Mouse (Mus musculus): Measurements from ENCODE around the gene Slc35b4. TPM values are rescaled to one million over a fixed set of nuclear protein-coding genes. Genes with fewer than 3 reads are reported as not detected.

Slc35b4 gene
- polyA plus RNA-seq, 1 experiment from 2014 or later = 64.8 TPM

DNA sequence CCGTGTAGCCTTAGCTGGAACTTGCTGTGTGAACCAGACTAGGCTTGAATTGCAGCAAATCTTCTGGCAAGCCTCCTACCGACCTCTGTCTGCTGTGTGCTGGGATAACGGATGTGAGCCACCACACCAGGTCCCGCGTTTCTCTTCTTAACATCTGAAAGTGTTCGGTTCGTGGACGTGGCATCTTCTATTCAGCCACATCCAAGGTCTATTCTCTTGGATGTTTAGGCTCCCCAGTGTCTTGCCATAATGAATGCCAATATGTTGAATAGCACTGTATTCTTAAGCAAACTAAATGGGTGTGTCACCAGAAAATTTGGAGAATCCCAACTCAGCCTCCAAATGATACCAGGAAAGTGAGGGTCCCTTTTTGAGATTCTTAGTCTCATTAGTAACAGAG is 14.5 kb upstream of the Slc35b4 start:
- Histone ChIP-seq H3K27ac (ENCODE audit: low read depth, low read length) (no peak overlapping the region), H3K9ac (ENCODE audit: low read depth, low read length) (no peak overlapping the region), H3K4me3 (ENCODE audit: low read length) (no peak overlapping the region), H3K4me1 (ENCODE audit: control insufficient read depth, insufficient read depth, low read length) (no peaks in the 10 kb centered on the region), H3K27me3 (ENCODE audit: control insufficient read depth, insufficient read depth, low read length) (no peaks in the 10 kb centered on the region), H3K4me2 (replicated peaks; ENCODE audit: low read depth, low read length) (no peak overlapping the region), H3K9me3 (ENCODE audit: control insufficient read depth, low read length) (peaks cover 4% of the 10 kb centered on the region; the same call in 1 of the 2 replicates), H3K36me3 (ENCODE audit: control insufficient read depth, insufficient read depth, low read length) (no peaks in the 10 kb centered on the region)
- WGBS = 90% methylated on average over 8 of the region's 8 CpGs
- no peak for ATAC-seq (ENCODE audit: low FRiP score, low TSS enrichment)

DNA sequence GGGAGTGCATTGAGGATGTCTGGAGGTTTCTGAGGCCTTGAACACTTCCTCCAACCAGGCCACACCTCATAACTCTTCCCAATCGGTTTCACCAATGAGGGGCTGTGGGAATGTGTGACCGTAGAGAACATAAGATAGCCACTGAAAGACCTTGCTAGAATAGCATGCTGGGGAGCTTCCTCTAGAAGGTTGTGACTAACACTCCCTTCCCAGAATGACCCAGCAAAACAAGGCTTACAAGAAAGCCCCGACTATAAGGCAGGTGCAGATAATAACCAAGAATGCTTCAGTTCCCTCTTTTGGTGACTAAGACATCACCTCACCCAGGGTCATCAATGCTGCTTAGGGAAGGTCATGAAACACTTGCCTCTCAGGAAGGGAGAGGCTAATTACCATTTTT is 12.6 kb upstream of the Slc35b4 start:
- ATAC-seq (ENCODE audit: low FRiP score, low TSS enrichment) = no peak
- Histone ChIP-seq H3K27me3 (ENCODE audit: control insufficient read depth, insufficient read depth, low read length) (no peaks in the 10 kb centered on the region), H3K27ac (ENCODE audit: low read depth, low read length) (no peak overlapping the region), H3K4me2 (replicated peaks; ENCODE audit: low read depth, low read length) (no peak overlapping the region), H3K9ac (ENCODE audit: low read depth, low read length) (no peak overlapping the region), H3K4me1 (ENCODE audit: control insufficient read depth, insufficient read depth, low read length) (no peaks in the 10 kb centered on the region), H3K9me3 (ENCODE audit: control insufficient read depth, low read length) (no peaks in the 10 kb centered on the region), H3K36me3 (ENCODE audit: control insufficient read depth, insufficient read depth, low read length) (no peaks in the 10 kb centered on the region), H3K4me3 (ENCODE audit: low read length) (no peak overlapping the region)
- WGBS = 85% methylated on average over 3 of the region's 3 CpGs

DNA sequence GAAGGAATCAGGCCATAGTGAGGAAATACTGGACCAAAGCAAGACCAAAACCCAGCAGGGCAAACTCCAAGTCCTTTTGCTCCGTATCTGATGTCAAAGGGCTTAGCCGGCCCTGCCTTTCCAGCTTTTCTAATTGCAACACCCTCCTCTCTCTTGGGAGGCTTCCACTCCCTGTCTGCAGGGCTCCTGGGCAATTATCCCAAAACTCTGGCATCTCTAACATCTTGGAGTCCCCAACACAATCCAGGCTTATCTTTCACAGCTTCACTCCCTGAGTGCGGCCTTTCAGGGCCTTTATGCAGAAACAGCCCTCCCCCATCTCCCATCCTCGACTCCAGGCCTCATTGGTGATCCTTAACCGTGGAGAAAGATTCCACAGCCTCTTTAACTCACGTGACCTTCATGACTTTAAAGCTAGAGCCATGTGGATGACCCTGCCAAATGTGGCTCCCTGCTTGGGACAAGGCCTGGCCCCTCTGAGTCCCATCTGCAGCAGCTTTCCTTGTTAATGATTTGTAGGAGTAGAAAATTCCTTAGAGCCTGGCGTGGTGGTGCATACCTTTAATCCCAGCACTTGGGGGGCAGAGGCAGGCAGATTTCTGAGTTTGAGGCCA is 11.2 kb upstream of the Slc35b4 start:
- H3K4me3 ChIP-seq (ENCODE audit: low read length) = no peak overlapping the region
- no peaks in the 10 kb centered on the region for H3K4me1 ChIP-seq (ENCODE audit: control insufficient read depth, insufficient read depth, low read length)
- no peaks in the 10 kb centered on the region for H3K27me3 ChIP-seq (ENCODE audit: control insufficient read depth, insufficient read depth, low read length)
- no peak for ATAC-seq (ENCODE audit: low FRiP score, low TSS enrichment)
- no peak overlapping the region for H3K4me2 ChIP-seq (replicated peaks; ENCODE audit: low read depth, low read length)
- H3K27ac ChIP-seq (ENCODE audit: low read depth, low read length) = no peak overlapping the region
- no peak overlapping the region for H3K9ac ChIP-seq (ENCODE audit: low read depth, low read length)
- 58% methylated on average over 7 of the region's 7 CpGs for WGBS
- H3K9me3 ChIP-seq (ENCODE audit: control insufficient read depth, low read length) = no peaks in the 10 kb centered on the region
- no peaks in the 10 kb centered on the region for H3K36me3 ChIP-seq (ENCODE audit: control insufficient read depth, insufficient read depth, low read length)

DNA sequence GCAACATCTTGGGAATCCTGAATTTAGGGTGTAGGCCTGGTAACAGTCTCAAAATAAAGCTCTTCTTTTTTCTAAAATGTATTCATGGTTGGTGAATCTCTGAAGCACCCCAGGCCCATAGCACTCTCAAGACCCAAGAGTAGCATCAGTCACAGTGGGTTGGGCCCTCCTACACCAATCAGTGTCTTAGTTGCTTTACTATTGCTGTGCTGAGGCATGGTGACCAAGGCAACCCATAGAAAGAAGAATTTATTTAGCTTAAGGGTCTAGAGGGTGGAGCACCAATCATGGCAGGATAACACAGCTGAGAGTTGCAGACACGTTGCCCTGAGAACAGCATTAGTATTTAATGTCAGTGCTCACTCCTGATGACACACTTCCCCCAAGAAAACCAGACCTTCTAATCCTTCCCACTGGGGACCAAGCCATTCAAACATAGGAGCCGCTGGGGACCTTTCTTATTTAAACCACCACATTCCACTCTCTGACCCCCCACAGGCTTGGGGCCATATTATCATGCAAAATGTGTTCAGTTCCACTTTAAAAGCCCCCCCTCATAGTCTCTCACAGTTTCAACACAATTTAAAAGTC is 10.5 kb upstream of the Slc35b4 start:
- ATAC-seq (ENCODE audit: low FRiP score, low TSS enrichment) = no peak
- 59% methylated on average over 2 of the region's 2 CpGs for WGBS
- H3K4me1 ChIP-seq (ENCODE audit: control insufficient read depth, insufficient read depth, low read length) = no peaks in the 10 kb centered on the region

DNA sequence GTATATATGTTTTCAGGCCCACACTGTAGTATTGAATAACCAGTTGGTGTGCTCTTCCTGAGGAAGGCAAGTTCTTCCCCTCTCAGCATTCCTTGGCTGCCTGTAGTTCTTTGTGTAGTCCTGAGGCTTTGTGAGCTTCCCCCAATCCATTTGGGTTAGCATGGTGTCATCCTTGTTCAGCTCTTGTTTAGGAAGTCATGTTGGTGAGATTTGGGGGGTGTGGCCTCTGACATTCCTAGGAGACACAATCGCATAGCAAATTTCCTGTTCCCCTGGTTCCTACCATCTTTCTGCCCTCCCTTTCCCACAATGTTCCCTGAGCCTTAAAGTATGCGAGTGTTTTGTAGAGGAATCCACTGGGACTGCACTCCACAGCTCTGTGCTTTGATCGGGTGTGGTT is 6.4 kb upstream of the Slc35b4 start:
- WGBS = 83% methylated on average over 3 of the region's 3 CpGs
- Histone ChIP-seq H3K9me3 (ENCODE audit: control insufficient read depth, low read length) (no peaks in the 10 kb centered on the region), H3K36me3 (ENCODE audit: control insufficient read depth, insufficient read depth, low read length) (no peaks in the 10 kb centered on the region), H3K9ac (ENCODE audit: low read depth, low read length) (no peak overlapping the region), H3K4me3 (ENCODE audit: low read length) (no peak overlapping the region), H3K4me1 (ENCODE audit: control insufficient read depth, insufficient read depth, low read length) (no peaks in the 10 kb centered on the region), H3K27me3 (ENCODE audit: control insufficient read depth, insufficient read depth, low read length) (no peaks in the 10 kb centered on the region), H3K4me2 (replicated peaks; ENCODE audit: low read depth, low read length) (no peak overlapping the region), H3K27ac (ENCODE audit: low read depth, low read length) (no peak overlapping the region)
- no peak for ATAC-seq (ENCODE audit: low FRiP score, low TSS enrichment)

More for the DNA sequence above, 10.5 kb upstream of the Slc35b4 start:
- Histone ChIP-seq H3K9ac (ENCODE audit: low read depth, low read length) (no peak overlapping the region), H3K4me3 (ENCODE audit: low read length) (no peak overlapping the region), H3K27me3 (ENCODE audit: control insufficient read depth, insufficient read depth, low read length) (no peaks in the 10 kb centered on the region), H3K9me3 (ENCODE audit: control insufficient read depth, low read length) (no peaks in the 10 kb centered on the region), H3K36me3 (ENCODE audit: control insufficient read depth, insufficient read depth, low read length) (no peaks in the 10 kb centered on the region), H3K4me2 (replicated peaks; ENCODE audit: low read depth, low read length) (no peak overlapping the region), H3K27ac (ENCODE audit: low read depth, low read length) (no peak overlapping the region)

GRCm38 (mm10) chr6:34181961-34182360 is 5.0 kb upstream of the Slc35b4 start:
- no peaks in the 10 kb centered on the region for H3K9me3 ChIP-seq (ENCODE audit: control insufficient read depth, low read length)
- WGBS = 85% methylated on average over 3 of the region's 3 CpGs
- H3K27me3 ChIP-seq (ENCODE audit: control insufficient read depth, insufficient read depth, low read length) = no peaks in the 10 kb centered on the region
- H3K4me3 ChIP-seq (ENCODE audit: low read length) = no peak overlapping the region
- ATAC-seq (ENCODE audit: low FRiP score, low TSS enrichment) = no peak
- H3K9ac ChIP-seq (ENCODE audit: low read depth, low read length) = no peak overlapping the region
- no peak overlapping the region for H3K4me2 ChIP-seq (replicated peaks; ENCODE audit: low read depth, low read length)
- 0 out of 2 replicates have a peak, but pooled peaks cover 2% of the 10 kb centered on the region for H3K4me1 ChIP-seq (ENCODE audit: control insufficient read depth, insufficient read depth, low read length)
- H3K27ac ChIP-seq (ENCODE audit: low read depth, low read length) = no peak overlapping the region
- H3K36me3 ChIP-seq (ENCODE audit: control insufficient read depth, insufficient read depth, low read length) = no peaks in the 10 kb centered on the region

DNA sequence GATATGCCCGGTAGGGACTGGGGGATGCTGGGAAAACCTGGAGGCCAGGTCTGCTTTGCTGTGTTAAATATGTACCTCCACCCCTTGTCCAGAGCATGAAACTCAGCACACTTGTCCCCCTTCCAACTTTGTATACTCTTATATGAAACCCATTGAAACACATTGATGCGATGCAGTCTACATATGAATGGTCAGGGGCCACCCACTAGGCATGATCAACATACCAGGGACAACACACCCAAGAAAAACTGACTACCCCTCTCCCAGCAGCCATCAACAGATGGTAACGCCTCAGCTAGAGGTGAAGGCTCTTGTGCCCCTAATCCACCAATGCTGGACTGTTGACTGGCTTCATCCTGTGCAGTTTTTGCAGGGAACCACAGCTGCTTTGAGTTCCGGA is 3.0 kb upstream of the Slc35b4 start:
- 81% methylated on average over 4 of the region's 4 CpGs for WGBS
- no peak for ATAC-seq (ENCODE audit: low FRiP score, low TSS enrichment)
- no peak overlapping the region; the same call in 1 of the 2 replicates for H3K27ac ChIP-seq (ENCODE audit: low read depth, low read length)

DNA sequence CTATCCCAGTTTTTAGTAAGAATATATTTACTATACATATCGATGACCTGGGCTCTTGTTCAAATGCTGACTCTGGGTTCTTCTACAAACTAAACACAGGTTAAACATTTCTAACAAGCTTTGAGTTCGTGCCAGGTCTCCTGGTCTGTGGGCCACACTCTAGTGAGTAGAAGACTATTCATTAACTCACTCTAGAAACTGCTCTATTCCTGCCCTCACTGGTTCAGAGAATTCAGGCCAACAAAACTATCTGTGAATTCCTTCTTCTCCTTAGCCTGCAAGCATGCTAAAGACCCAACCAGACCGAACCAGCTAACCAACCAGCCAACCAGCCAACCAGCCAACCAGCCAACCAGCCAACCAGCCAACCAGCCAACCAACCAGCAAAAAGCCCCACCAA is 2.1 kb upstream of the Slc35b4 start:
- no peaks in the 10 kb centered on the region for H3K36me3 ChIP-seq (ENCODE audit: control insufficient read depth, insufficient read depth, low read length)
- H3K27me3 ChIP-seq (ENCODE audit: control insufficient read depth, insufficient read depth, low read length) = no peaks in the 10 kb centered on the region
- H3K9ac ChIP-seq (ENCODE audit: low read depth, low read length) = no peak overlapping the region
- H3K9me3 ChIP-seq (ENCODE audit: control insufficient read depth, low read length) = no peaks in the 10 kb centered on the region
- H3K4me1 ChIP-seq (ENCODE audit: control insufficient read depth, insufficient read depth, low read length) = peaks cover 8% of the 10 kb centered on the region; the same call in 1 of the 2 replicates
- no peak overlapping the region; the same call in 1 of the 2 replicates for H3K27ac ChIP-seq (ENCODE audit: low read depth, low read length)
- 62% methylated on average over 3 of the region's 3 CpGs for WGBS
- H3K4me3 ChIP-seq (ENCODE audit: low read length) = no peak overlapping the region
- no peak overlapping the region for H3K4me2 ChIP-seq (replicated peaks; ENCODE audit: low read depth, low read length)
- ATAC-seq (ENCODE audit: low FRiP score, low TSS enrichment) = no peak

More for the DNA sequence above, 3.0 kb upstream of the Slc35b4 start:
- H3K4me1 ChIP-seq (ENCODE audit: control insufficient read depth, insufficient read depth, low read length) = peaks cover 8% of the 10 kb centered on the region; the same call in 1 of the 2 replicates
- no peaks in the 10 kb centered on the region for H3K9me3 ChIP-seq (ENCODE audit: control insufficient read depth, low read length)
- no peak overlapping the region for H3K4me3 ChIP-seq (ENCODE audit: low read length)
- H3K27me3 ChIP-seq (ENCODE audit: control insufficient read depth, insufficient read depth, low read length) = no peaks in the 10 kb centered on the region
- no peak overlapping the region for H3K4me2 ChIP-seq (replicated peaks; ENCODE audit: low read depth, low read length)
- no peaks in the 10 kb centered on the region for H3K36me3 ChIP-seq (ENCODE audit: control insufficient read depth, insufficient read depth, low read length)
- H3K9ac ChIP-seq (ENCODE audit: low read depth, low read length) = no peak overlapping the region

GRCm38 (mm10) chr6:34176111-34176863 is 624 bp downstream of the Slc35b4 start:
- Histone ChIP-seq H3K4me3 (ENCODE audit: low read length) (peak overlapping the region; percentile 91), H3K27me3 (ENCODE audit: control insufficient read depth, insufficient read depth, low read length) (no peaks in the 10 kb centered on the region), H3K4me2 (replicated peaks; ENCODE audit: low read depth, low read length) (peak overlapping the region; percentile 51), H3K9ac (ENCODE audit: low read depth, low read length) (peak overlapping the region; percentile 89), H3K9me3 (ENCODE audit: control insufficient read depth, low read length) (no peaks in the 10 kb centered on the region), H3K27ac (ENCODE audit: low read depth, low read length) (peak overlapping the region; percentile 79), H3K36me3 (ENCODE audit: control insufficient read depth, insufficient read depth, low read length) (no peaks in the 10 kb centered on the region), H3K4me1 (ENCODE audit: control insufficient read depth, insufficient read depth, low read length) (peaks cover 8% of the 10 kb centered on the region; the same call in 1 of the 2 replicates)
- WGBS = 2% methylated on average over 29 of the region's 29 CpGs
- peak; percentile 86 for ATAC-seq (ENCODE audit: low FRiP score, low TSS enrichment)

All from kidney, embryonic 14.5 days (tissue).